Mouse (Mus musculus) lung, postnatal 0 days (tissue): Measurements from ENCODE around the gene Btbd18.

ENCODE experiments used
- CTCF ChIP-seq: IDR thresholded peaks from 2 replicates; pipeline ENCODE4 v1.5.1; 2016; ENCODE audit warnings: antibody characterized with exemption, mild to moderate bottlenecking
- EP300 ChIP-seq: IDR thresholded peaks from 2 replicates; pipeline ENCODE4 v1.6.1; 2016; ENCODE audit warnings: antibody characterized with exemption, mild to moderate bottlenecking, control low read depth

DNA sequence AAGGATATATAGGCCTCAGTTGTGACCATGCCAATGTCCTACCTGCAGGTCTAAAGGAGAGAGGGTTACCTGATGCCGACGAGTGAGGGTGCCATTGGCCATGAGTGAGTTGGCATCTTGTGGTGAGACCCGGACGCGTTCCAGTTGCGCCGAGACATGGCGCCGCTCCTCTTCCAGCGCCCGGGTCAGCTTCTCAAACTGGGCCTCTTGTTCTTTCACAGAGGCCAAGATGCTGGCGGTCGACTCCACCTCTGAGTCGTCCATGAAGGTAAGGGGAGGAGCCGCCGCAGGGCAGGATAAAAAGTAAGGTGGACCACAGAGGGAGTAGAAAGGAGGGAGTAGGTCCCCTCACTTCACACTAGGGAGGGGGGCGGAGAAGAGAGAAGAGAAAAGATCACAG is 34.7 kb upstream of the Btbd18 start:
- TF ChIP-seq CTCF: no peak
- TF ChIP-seq EP300: no peak
